Mouse (Mus musculus) spleen, embryonic (tissue): ENCODE data around the gene Tbc1d25.

Experiments
- CTCF ChIA-PET: fragments of 350-600 bp; sonication (Branson Sonifier 250); formaldehyde crosslinking; loops from one replicate; lab custom pipeline; 2022; lab: Charles Lee

The Tbc1d25 gene

GRCm38 (mm10) chrX:8175504-8176385, at the start of gene Tbc1d25:
Gene Tbc1d25 (minus strand): TSS chrX:8176181.
- CTCF ChIA-PET: no interaction called here

- CTCF ChIA-PET: no interaction called here
These were observed 47.5 kb upstream of the Tbc1d25 start for GRCm38 (mm10) chrX:8223473-8223872.

- CTCF ChIA-PET: no interaction called here
These were observed 46.9 kb upstream of the Tbc1d25 start for GRCm38 (mm10) chrX:8222678-8223421.

- CTCF ChIA-PET: no interaction called here
These were observed 46.3 kb upstream of the Tbc1d25 start for GRCm38 (mm10) chrX:8222296-8222677.

GRCm38 (mm10) chrX:8219651-8220050, 43.7 kb upstream of the Tbc1d25 start:
- CTCF ChIA-PET: no interaction called here

GRCm38 (mm10) chrX:8218114-8218513, 42.1 kb upstream of the Tbc1d25 start:
- CTCF ChIA-PET: no interaction called here

GRCm38 (mm10) chrX:8217383-8217782, 41.4 kb upstream of the Tbc1d25 start:
- CTCF ChIA-PET: no interaction called here

GRCm38 (mm10) chrX:8211490-8212207, 35.7 kb upstream of the Tbc1d25 start:
- CTCF ChIA-PET: no interaction called here

GRCm38 (mm10) chrX:8209720-8210119, 33.7 kb upstream of the Tbc1d25 start:
- CTCF ChIA-PET: no interaction called here

GRCm38 (mm10) chrX:8207224-8207623, 31.2 kb upstream of the Tbc1d25 start:
- CTCF ChIA-PET: no interaction called here

- CTCF ChIA-PET: no interaction called here
These were observed 30.8 kb upstream of the Tbc1d25 start for GRCm38 (mm10) chrX:8206694-8207197.

- CTCF ChIA-PET: no interaction called here
These were observed 30.2 kb upstream of the Tbc1d25 start, which contains the start of gene Porcn for GRCm38 (mm10) chrX:8206015-8206693. Gene Porcn (minus strand): TSS chrX:8206525.

GRCm38 (mm10) chrX:8205551-8205950, 29.6 kb upstream of the Tbc1d25 start:
- CTCF ChIA-PET: no interaction called here

GRCm38 (mm10) chrX:8205088-8205487, 29.1 kb upstream of the Tbc1d25 start:
- CTCF ChIA-PET: no interaction called here

- CTCF ChIA-PET: no interaction called here
These were observed 28.1 kb upstream of the Tbc1d25 start for GRCm38 (mm10) chrX:8204076-8204475.

- CTCF ChIA-PET: no interaction called here
These were observed 27.1 kb upstream of the Tbc1d25 start for GRCm38 (mm10) chrX:8203105-8203504.

- CTCF ChIA-PET: no interaction called here
These were observed 17.4 kb upstream of the Tbc1d25 start, which contains the start of gene Ebp for GRCm38 (mm10) chrX:8193419-8193723. Gene Ebp (minus strand): TSS chrX:8193512.

GRCm38 (mm10) chrX:8192640-8193418, 16.8 kb upstream of the Tbc1d25 start:
- CTCF ChIA-PET: interaction anchor here (0.6 kb wide), 1 partner anchor 552 kb away, joined by 4 read pairs; no protein-coding TSS in a partner anchor

GRCm38 (mm10) chrX:8192126-8192639, 16.2 kb upstream of the Tbc1d25 start:
- CTCF ChIA-PET: interaction anchor here (0.6 kb wide), 2 partner anchors 46 to 552 kb away, joined by 3 to 4 read pairs; no protein-coding TSS in a partner anchor

GRCm38 (mm10) chrX:8182871-8183540, 7.0 kb upstream of the Tbc1d25 start:
- CTCF ChIA-PET: no interaction called here
